Mouse (Mus musculus) erythroblast, adult 5-6 weeks (primary cell): ENCODE results near the gene C130026I21Rik. TPM values are rescaled to one million over a fixed set of nuclear protein-coding genes. Genes with fewer than 3 reads are reported as not detected.
"Not testable (repeated sequence)": the region's sequence is repeated elsewhere in the genome, so short reads cannot be mapped to it uniquely, and the experiment has no call there.

ENCODE experiments used
- ATAC-seq: replicated peaks from 2 replicates; pipeline ENCODE4 v1.8.0; 2016; ENCODE audit warnings: moderate number of reproducible peaks, mild to moderate bottlenecking, moderate TSS enrichment, inconsistent platforms; ENCODE audit not compliant: poor library complexity, low FRiP score, severe bottlenecking
- total RNA-seq, 2 experiments: library from RNA; stranded (forward) in 1 of 2; stranded (reverse) in 1 of 2; fragments of 150-400 nt in 1 of 2; fragments of 200-764, 138-1000 nt in 1 of 2; gene quantifications; 2 replicates each; pipeline versions ENCODE4 v1.2.3 to v1.2.4; 2015 to 2017; ENCODE audit warnings: low replicate concordance in 2 of 2

The C130026I21Rik gene
- total RNA-seq, 2 experiments from 2014 or later: 7.9 to 11.3 TPM

DNA sequence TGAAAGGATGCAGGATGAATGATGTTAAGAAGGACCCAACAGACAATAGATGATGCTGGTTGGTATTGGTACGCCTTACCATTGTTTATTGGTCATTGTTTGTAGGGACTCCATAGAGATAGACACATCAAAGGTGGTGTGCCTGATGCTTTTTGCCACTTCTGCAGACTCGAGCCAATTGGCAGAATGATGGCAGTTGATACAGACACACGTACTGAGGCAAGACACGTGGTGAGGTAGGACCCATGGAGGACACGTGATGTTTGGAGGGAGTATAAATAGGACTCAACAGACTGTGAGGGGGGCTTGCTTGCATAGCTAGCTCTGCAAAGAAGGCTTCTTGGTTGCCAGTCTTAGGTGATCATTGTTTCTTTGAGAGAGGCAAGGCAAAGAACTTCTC is 115.2 kb downstream of the C130026I21Rik start:
- ATAC-seq: not testable (repeated sequence)

DNA sequence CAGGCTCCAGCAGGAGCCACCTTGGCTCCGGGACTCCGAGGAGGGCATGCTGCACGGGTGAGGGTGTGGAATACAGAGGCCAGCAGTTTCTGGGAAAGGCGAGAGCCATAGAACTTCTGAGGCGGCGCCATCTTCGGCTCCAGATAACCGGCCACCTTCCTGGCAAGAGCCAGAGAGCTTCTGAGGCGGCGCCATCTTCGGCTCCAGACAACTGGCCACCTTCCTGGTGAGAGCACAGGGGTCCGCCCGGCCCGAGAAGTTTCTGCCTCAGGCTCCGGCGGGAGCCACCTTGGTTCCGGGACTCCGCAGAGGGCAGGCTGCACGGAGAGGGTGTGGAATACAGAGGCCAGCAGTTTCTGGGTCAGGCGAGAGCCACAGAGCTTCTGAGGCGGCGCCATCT is 136.7 kb downstream of the C130026I21Rik start:
- ATAC-seq: not testable (repeated sequence)

DNA sequence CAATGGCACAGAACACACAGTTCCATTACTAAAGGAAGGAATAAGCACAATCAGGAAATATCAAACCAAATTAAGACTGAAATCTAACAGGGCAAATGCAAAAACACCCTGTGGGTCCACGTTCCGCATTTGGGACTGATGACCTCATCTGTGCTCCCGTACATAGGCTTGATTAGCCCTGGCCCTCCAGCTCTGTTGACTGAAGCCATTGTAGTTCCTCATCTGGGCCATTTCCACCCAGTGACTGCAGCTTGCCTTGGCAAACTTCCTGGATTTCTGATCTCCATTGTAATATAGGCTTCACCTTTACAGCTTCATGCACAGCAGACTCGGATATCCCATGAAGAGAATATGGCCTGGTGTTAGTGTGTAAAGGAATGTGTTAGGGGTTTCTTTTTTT is 148.5 kb downstream of the C130026I21Rik start:
- ATAC-seq: not testable (repeated sequence)

DNA sequence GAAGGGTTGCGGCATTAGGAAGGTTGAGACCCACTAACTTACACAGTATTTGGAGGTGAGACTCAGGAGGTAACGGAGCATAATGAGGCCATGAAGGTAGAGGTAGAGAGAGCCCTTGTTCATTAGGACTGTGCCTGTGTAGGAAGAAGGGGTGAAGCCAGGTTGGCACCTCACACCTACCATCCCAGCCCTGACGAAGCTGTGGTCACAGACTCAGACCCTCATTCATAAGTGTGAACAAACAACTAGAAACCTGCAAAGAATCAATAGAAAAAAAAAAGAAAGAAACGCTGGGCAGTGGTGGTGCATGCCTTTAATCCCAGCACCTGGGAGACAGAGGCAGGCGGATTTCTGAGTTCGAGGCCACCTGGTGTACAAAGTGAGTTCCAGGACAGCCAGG is 152.0 kb downstream of the C130026I21Rik start:
- ATAC-seq: not testable (repeated sequence)

DNA sequence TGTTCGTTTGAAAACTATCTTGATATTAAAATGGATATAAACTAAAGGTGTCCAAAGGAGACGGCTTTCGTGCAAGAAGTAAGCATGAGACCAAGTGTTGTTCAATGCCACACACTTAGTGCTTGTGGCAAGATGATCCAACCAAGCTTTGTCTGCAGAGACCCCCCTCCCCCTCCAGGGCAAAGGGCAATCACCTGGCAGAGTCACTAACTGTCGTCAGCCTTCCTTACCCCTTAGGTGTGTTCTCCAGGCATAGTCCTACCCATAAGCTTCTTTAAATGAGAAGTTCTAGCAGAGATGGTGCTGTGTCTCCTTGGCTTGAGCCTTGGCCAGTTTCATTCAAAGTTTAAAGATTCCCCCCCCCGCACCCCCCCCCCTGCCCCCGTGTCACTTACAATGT is 152.8 kb downstream of the C130026I21Rik start:
- ATAC-seq: not testable (repeated sequence)

DNA sequence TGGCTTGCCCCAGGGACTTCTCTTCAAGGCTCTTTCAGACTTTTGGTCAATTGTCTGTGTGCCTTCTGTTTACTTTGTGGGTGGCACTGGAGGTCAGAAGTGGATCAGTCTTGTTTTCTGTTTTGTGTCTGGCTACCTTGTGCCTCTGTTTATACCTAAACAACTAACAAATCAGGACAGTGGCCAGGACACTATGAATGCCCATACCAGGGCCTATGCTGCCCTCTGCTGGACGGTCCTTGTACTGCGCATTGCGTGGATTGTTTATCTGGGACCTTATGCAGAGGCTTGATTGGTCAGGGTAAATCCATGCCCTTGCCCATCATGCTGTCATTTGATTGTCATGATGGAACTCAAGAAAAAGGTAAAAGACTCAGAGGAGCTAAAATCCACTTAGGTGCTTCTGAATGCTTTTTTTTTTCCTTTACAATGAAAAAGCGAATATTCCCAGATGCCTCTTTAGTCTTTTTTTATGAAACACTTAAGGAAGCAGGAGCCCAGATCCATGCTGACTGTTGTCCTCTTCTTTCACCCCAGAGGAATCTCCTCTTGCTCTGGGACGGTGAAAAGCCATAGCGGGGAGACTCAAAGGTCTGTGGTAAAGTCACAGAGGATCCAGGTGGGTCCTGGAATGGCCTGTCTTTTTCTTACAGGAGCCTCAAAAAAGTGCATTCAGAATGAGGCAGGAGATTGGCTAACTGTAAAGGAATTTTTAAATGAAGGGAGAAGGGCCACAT is 155.5 kb downstream of the C130026I21Rik start:
- ATAC-seq: not testable (repeated sequence)

DNA sequence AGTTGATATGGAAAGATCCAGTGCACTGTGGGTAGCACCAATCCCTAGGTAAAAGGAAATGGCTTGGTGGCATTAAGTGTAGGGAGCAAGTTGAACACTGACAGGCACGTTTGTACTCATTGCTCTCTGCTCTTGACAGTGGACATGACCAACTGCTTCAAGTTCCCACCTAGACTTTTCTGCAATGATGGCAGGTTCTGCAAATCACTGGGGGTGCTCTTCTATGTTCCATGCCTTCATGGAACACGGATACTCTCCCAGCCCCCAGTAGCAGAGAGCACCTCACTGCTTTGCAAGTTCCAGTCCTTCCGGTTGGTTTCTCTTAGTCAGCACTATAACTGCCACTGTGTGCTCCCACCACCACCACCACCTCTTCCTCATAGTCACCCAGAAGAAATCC is 156.3 kb downstream of the C130026I21Rik start:
- not testable (repeated sequence) for ATAC-seq

DNA sequence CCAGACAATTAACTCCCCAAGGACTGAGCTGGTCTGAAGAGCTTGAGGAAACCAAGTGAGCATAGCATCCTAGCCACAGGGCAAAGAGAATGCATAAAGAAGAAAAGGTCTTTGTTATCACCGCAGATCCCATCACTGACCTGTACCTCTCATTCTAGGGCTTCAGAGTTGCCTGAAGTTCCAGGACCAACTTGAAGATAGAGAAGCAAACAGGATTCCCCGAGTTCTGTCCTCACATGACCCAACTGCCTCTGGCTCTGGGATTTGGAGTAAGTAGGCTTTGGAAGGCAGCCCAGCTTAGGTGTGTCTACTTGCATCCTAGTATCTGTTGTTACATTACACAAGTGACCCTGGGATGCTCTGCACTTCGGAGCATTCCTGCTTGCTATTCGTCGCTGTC is 157.5 kb downstream of the C130026I21Rik start:
- ATAC-seq: not testable (repeated sequence)

DNA sequence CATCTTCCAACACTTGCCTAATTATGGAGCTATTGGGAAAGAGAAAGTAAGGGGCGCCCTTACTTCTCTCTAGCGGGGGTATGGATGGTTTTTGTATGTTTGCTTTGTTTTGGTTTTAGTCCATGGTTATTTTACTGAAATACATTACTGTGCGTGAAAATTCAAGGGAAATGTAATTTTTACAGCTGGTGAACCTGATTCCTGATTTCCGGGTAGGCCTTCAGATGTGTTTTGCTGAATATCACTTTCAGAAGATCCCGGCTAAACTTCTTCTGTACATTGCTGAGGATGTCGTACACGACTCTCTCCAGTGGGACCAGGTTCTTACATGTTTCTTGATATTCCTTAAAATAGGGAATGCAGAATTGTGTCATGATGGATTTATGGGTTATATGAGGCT is 158.1 kb downstream of the C130026I21Rik start:
- not testable (repeated sequence) for ATAC-seq

DNA sequence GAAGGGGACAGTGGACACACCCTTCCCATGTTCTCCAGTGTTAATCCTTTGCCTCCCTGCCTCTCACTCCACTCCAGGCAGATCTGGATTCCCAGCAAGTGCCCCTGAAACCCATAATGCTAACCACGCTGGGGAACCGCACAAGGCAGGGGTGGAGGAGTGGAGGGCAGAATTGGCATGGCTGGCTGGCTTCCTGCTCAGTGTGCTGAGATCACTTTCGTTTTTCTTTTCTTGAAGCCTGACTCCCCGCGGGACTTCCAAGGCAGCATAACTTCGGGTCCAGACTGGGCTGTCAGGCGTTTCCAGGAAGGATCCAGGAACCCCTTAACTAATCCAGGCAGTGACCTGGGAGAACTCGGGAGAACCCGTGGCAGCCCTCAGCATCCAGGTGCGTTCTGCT is 158.8 kb downstream of the C130026I21Rik start:
- not testable (repeated sequence) for ATAC-seq

DNA sequence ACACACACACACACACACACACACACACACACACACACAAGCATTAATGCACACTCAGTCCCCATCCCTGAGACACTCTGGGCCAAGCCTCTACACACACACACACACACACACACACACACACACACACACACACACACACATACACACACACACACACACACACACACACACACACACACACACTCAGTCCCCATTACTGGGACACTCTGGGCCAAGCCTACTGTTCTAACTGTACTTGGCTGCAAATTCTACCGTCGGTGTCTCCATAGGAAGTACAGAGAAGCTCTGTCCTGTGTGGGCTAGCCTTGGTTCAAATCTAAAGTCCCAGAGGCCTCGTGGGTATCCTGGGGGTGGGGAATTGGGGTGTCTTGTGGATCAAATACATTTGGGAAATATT is 159.5 kb downstream of the C130026I21Rik start:
- ATAC-seq: not testable (repeated sequence)

DNA sequence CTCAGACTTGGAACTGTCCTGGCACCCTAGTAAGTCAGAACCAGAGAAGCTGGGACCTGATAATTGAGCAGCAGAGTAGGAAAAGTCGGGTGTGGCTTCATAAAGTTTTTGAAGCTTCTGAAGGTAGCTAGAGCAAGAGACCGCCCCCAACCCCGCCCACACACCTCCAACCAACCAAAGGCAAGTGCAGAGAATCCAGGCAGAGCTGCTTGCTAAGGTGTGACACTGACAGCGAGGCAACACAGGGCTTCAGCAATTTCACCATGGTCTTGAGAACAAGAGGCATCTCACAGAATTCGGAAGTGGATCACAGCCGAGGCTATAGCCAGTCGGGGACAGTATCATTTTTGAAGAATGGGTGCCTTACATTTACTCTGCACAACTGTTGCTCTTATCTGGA is 160.6 kb downstream of the C130026I21Rik start, which contains the start of gene A530032D15Rik:
A530032D15Rik (minus strand) TSS at position 101 of the 400 bp plus-strand sequence.
- ATAC-seq: not testable (repeated sequence)

DNA sequence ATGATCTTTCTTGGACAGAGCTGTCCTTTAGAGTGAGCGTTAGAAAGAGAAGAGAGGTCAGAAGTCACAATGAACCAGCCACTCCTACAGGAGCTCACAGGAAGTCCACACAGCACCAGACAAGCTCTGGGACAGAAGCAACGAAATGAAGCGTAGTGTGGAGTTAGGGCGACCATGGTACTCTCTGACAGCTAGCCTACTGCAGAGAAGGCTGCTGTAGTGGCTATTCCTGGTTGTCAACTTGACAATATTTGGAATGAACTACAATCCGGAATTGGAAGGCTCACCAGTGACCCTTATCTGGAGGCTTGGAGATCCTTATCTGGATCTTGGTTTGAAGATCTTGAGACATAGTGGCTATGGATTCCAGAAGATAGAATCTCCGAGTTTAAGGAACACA is 164.4 kb downstream of the C130026I21Rik start:
- ATAC-seq: not testable (repeated sequence)

DNA sequence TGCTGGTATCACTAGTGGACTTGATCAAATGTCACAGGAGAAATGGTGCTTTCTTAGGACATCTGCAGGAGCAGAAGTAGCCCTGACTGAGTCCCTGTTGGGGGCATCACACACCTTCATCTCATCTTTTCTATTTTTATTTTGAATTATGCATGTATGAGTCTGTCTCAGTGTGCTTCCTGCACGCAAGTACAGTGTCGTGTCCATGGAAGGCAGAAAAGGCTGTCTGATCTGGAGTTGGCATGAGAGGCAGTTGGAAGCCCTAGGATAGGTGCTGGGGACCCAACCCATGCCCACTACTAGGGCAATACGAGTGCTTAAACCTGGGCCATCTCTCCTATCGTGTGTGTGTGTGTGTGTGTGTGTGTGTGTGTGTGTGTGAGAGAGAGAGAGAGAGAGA is 165.0 kb downstream of the C130026I21Rik start:
- not testable (repeated sequence) for ATAC-seq

DNA sequence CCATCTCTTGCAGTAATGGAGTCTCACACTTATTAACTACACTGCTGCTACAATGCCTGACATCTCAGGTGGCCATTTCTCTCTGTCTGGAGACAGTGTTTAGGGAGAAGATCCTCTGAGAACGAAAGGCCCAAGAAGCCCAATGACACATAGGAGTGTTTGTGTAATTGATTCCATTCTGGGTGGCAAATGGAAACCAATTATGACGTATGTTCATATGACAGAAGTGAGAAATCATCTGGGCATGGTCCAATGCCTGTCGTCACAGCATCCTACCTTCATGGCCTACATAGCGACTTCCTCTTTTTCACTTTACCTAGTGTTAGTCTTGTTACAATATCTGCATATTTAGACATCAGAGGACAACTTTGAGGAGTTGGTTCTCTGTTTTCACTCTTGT is 168.6 kb downstream of the C130026I21Rik start:
- ATAC-seq: not testable (repeated sequence)

DNA sequence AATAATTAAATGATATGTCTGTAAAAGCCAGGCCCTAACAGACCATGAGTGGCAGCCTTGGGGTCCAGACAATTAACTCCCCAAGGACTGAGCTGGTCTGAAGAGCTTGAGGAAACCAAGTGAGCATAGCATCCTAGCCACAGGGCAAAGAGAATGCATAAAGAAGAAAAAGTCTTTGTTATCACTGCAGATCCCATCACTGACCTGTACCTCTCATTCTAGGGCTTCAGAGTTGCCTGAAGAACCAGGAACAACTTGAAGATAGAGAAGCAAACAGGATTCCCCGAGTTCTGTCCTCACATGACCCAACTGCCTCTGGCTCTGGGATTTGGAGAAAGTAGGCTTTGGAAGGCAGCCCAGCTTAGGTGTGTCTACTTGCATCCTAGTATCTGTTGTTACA is 170.5 kb downstream of the C130026I21Rik start, which contains the start of gene Gm10553:
Gm10553 (plus strand) TSS at position 301 of the 400 bp plus-strand sequence.
- ATAC-seq: not testable (repeated sequence)

DNA sequence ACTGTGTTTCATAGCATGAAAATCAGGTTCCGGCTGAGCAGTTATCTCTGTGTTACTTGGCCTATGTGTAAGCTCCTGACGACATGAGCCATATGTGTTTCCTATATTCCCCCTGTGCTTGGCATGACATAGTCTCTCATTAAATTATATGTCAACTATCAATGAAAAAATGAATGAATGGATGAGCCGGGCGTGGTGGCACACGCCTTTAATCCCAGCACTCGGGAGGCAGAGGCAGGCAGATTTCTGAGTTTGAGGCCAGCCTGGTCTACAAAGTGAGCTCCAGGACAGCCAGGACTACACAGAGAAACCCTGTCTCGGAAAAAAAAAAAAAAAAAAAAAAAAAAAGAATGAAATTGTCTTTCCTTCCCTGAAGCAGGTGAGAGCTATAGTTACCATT is 171.3 kb downstream of the C130026I21Rik start:
- ATAC-seq: not testable (repeated sequence)

DNA sequence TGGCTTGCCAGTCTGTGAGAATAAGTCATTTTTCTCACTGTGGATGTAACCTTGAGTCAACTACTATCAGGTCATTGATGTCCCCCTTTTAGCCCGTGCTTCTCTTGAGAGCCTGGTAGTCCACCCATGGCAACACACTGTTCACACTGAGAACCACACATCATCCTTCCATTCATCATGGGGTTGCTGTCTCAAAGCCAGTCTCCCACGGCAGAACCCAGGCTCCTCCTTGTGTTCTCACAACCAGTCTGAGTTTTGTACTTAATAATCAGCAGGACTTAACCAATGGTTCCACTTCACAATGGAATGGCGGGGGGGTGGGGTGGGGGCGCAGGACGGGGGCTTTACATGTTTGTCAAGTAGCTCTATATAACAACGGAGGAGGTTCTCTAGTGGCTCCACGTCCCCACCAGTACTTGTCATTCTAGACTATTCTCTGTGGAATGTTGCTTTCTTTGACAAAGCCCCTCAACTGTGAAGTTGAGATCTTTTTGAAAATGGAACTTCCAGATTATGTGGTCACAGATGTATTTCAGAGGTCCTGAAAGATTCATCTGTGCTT is 177.3 kb downstream of the C130026I21Rik start:
- ATAC-seq: not testable (repeated sequence)

DNA sequence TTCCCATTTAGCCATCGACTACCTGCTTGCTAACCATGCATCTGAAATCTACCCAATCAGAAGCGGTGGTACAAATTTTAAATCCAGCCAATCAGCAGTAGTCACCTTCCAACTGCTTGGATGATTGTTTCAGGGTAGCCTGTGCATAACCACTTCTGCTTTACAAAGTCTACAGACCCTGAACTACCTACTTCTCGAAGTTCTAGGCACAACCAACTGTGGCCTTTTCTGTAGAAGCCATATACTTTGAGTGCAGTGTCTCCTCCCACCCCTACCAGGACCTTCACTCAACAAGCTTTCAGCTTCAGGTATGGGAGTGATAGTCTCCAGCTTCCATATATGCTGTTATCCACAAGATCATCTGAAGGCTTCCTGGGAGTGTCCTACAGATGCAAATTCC is 178.2 kb downstream of the C130026I21Rik start:
- ATAC-seq: not testable (repeated sequence)

DNA sequence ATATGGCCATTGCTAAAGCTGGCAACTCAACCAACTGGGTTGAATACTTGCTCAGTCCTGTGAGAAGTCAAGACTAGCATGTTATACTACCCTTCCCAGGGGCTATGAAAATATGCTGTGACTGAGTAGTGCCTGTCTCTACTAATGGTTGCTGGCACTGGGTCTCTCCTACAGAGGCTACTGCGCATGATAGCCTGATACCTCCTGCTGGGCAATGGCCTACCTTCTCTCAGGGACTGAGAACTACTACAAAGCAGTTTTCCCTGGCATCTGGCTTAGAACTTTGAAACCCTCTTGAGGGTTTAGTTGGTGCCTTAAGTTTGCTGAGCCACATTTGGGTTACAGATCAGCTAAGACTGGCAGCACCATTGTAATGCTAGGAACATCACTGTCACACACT is 184.2 kb downstream of the C130026I21Rik start:
- not testable (repeated sequence) for ATAC-seq

DNA sequence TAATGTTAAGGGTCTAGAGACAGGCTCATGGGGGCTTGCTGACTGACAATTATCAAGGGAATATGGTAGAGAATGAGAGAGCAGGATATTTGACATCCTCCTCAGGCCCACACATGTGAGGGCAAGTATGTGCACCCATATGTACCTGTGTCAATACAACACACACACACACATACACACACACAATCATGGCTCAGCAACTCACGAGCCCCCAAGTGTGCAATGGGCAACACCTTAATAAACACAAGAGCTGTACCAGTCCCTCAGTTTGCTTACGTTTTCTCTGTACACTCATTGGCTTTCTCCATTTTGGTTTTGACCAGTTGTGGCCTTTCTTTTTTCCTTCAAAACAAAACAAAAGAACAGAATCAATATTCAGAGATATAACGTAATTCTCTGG is 185.6 kb downstream of the C130026I21Rik start:
- not testable (repeated sequence) for ATAC-seq
